Mouse (Mus musculus) neural tube, embryonic 10.5 days (tissue): ENCODE measurements around the gene Vwa5b1.

Experiments used
- DNase-seq: peaks from one replicate; pipeline ENCODE4 v3.0.0-alpha.2; 2017; ENCODE audit warnings: low spot score; ENCODE audit errors: extremely low spot score

Vwa5b1 gene

GRCm38 (mm10) chr4:138635428-138636145 lies at the start of gene Vwa5b1:
TSS of gene Vwa5b1 (minus strand) at chr4:138635884.
- peak; percentile 55 for DNase-seq

GRCm38 (mm10) chr4:138682760-138683159 lies 47.1 kb upstream of the Vwa5b1 start:
- DNase-seq, result no peak

- DNase-seq, result no peak
These were observed 44.4 kb upstream of the Vwa5b1 start for GRCm38 (mm10) chr4:138680124-138680523.

GRCm38 (mm10) chr4:138677579-138677978 lies 41.9 kb upstream of the Vwa5b1 start:
- no peak for DNase-seq

GRCm38 (mm10) chr4:138676480-138676879 lies 40.8 kb upstream of the Vwa5b1 start:
- no peak for DNase-seq

GRCm38 (mm10) chr4:138672160-138672559 lies 36.5 kb upstream of the Vwa5b1 start:
- DNase-seq, result no peak

GRCm38 (mm10) chr4:138670093-138670889 lies 34.6 kb upstream of the Vwa5b1 start:
- DNase-seq, result no peak

- DNase-seq, result no peak
These were observed 30.8 kb upstream of the Vwa5b1 start for GRCm38 (mm10) chr4:138666521-138666920.

GRCm38 (mm10) chr4:138659936-138660602 lies 24.4 kb upstream of the Vwa5b1 start:
- no peak for DNase-seq

GRCm38 (mm10) chr4:138653056-138653455 lies 17.4 kb upstream of the Vwa5b1 start:
- DNase-seq, result peak; percentile 18

- DNase-seq, result no peak
These were observed 16.2 kb upstream of the Vwa5b1 start for GRCm38 (mm10) chr4:138651881-138652280.

- no peak for DNase-seq
These were observed 12.5 kb upstream of the Vwa5b1 start for GRCm38 (mm10) chr4:138648096-138648635.

GRCm38 (mm10) chr4:138642272-138642671 lies 6.6 kb upstream of the Vwa5b1 start:
- DNase-seq, result no peak

GRCm38 (mm10) chr4:138636146-138636511 lies 445 bp upstream of the Vwa5b1 start:
- no peak for DNase-seq

- no peak for DNase-seq
These were observed 7.4 kb downstream of the Vwa5b1 start for GRCm38 (mm10) chr4:138628256-138628655.

- DNase-seq, result no peak
These were observed 21.2 kb downstream of the Vwa5b1 start for GRCm38 (mm10) chr4:138614454-138614853.

- no peak for DNase-seq
These were observed 33.8 kb downstream of the Vwa5b1 start for GRCm38 (mm10) chr4:138601926-138602325.

- peak; percentile 62 for DNase-seq
These were observed 37.8 kb downstream of the Vwa5b1 start for GRCm38 (mm10) chr4:138597904-138598347.

GRCm38 (mm10) chr4:138596391-138597130 lies 39.1 kb downstream of the Vwa5b1 start:
- no peak for DNase-seq

GRCm38 (mm10) chr4:138584946-138585345 lies 50.7 kb downstream of the Vwa5b1 start:
- DNase-seq, result no peak

- no peak for DNase-seq
These were observed 53.2 kb downstream of the Vwa5b1 start for GRCm38 (mm10) chr4:138582446-138582845.
